In genomic region chr5:35584259-35584658, GRCm38 (mm10) we compare ENCODE assay signal across 1 mouse cellular context. TPM values are rescaled to one million over a fixed set of nuclear protein-coding genes. Genes with fewer than 3 reads are reported as not detected.
"Had no signal": no experiment of that assay in that cellular context is flagged by ENCODE, and none has a peak within 500 bp of the region (broad histone marks: within the 10 kb centered on the region; RNA-seq: fewer than 3 reads in every experiment).

No protein-coding gene starts in this region.

RNA-seq across cellular contexts. Expression of gene Cpz, which starts 58.8 kb away (rescaled TPM):
- total RNA-seq: megakaryocyte-erythroid progenitor cell, adult 5-6 weeks had no signal
